In the genomic region with DNA sequence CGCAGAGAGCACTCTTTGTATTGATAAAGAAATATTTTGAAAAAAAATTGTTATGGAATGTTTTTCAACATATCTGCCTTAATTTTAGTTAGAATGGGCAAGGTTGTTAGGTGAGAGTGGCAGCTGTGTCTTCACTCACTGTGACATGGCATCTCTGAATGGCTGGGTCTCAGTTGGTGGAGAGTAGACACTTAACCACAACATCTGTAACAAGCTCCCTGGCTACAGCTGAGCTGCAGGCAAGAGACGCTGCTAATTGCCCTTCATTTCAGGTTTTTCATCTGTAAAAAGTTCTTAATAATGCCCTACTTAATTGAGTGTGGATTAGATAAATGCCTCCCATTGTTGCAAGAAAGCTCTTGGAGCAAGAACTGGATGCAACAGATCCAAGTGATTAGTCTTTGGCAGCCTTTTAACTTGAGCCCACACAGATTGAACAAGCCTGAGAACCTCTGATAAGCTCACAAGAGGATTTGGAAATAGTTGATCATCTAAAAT, we compare ENCODE assay signal across 25 mouse cellular contexts. TPM values are rescaled to one million over a fixed set of nuclear protein-coding genes. Genes with fewer than 3 reads are reported as not detected.
"Had no signal": no experiment of that assay in that cellular context is flagged by ENCODE, and none has a peak within 500 bp of the region (broad histone marks: within the 10 kb centered on the region; RNA-seq: fewer than 3 reads in every experiment).

No protein-coding gene starts in this region.

- H3K27me3 ChIP-seq: kidney, embryonic 15.5 days; limb, embryonic 13.5 days; liver, embryonic 12.5 days; liver, embryonic 15.5 days; lung, embryonic 15.5 days; megakaryocyte, embryonic 14.5 days; midbrain, embryonic 13.5 days; neural tube, embryonic 13.5 days had no signal

- H3K9ac ChIP-seq: kidney, embryonic 15.5 days; limb, embryonic 13.5 days; liver, embryonic 12.5 days; liver, embryonic 15.5 days; lung, embryonic 15.5 days; midbrain, embryonic 13.5 days; neural tube, embryonic 13.5 days had no signal

- H3K4me2 ChIP-seq: kidney, embryonic 15.5 days; limb, embryonic 13.5 days; liver, embryonic 12.5 days; liver, embryonic 15.5 days; lung, embryonic 15.5 days; midbrain, embryonic 13.5 days; neural tube, embryonic 13.5 days had no signal

- DNase-seq: kidney, adult 8-10 months; kidney, postnatal 10 days; kidney, postnatal 36 days; liver; lung, adult 18-20 months; lung, postnatal 10 days; lung, postnatal 36 days; right cerebral cortex, adult 18-20 months; right cerebral cortex, postnatal 14 days; right cerebral cortex, postnatal 4 days; thymus, adult 18-20 months; thymus, postnatal 36 days had no signal

- H3K27ac ChIP-seq: kidney, embryonic 15.5 days; limb, embryonic 10.5 days; limb, embryonic 13.5 days; liver, embryonic 12.5 days; liver, embryonic 15.5 days; lung, embryonic 15.5 days; midbrain, embryonic 10.5 days; midbrain, embryonic 13.5 days; neural tube, embryonic 13.5 days had no signal

- H3K36me3 ChIP-seq: kidney, embryonic 15.5 days; limb, embryonic 10.5 days; limb, embryonic 13.5 days; liver, embryonic 12.5 days; liver, embryonic 15.5 days; lung, embryonic 15.5 days; midbrain, embryonic 10.5 days; midbrain, embryonic 13.5 days; neural tube, embryonic 13.5 days had no signal

- ATAC-seq: liver, embryonic 12.5 days; midbrain, embryonic 13.5 days; midbrain, embryonic 16.5 days had no signal

- H3K9me3 ChIP-seq: kidney, embryonic 15.5 days; limb, embryonic 10.5 days; limb, embryonic 13.5 days; liver, embryonic 12.5 days; liver, embryonic 15.5 days; lung, embryonic 15.5 days; megakaryocyte, embryonic 14.5 days; midbrain, embryonic 10.5 days; midbrain, embryonic 13.5 days; neural tube, embryonic 13.5 days had no signal

- H3K4me1 ChIP-seq: kidney, embryonic 15.5 days; limb, embryonic 10.5 days; limb, embryonic 13.5 days; liver, embryonic 12.5 days; liver, embryonic 15.5 days; lung, embryonic 15.5 days; megakaryocyte, embryonic 14.5 days had no signal

- H3K4me3 ChIP-seq: kidney, embryonic 15.5 days; limb, embryonic 10.5 days; limb, embryonic 13.5 days; liver, embryonic 12.5 days; liver, embryonic 15.5 days; lung, embryonic 15.5 days; megakaryocyte, embryonic 14.5 days; midbrain, embryonic 10.5 days; midbrain, embryonic 13.5 days; myocyte; neural tube, embryonic 13.5 days had no signal

RNA-seq across cellular contexts. Expression of a gene that starts 57.5 kb away (rescaled TPM):
- total RNA-seq: monocyte, adult 5-6 weeks had no signal
- polyA plus RNA-seq: myocyte had no signal
